Mouse (Mus musculus) kidney, postnatal 36 days (tissue): Measurements from ENCODE around the gene Mfap1b.
A peak's percentile ranks its signal among the peaks of the same experiment; 100 is the strongest.
"Not testable (repeated sequence)": the region's sequence is repeated elsewhere in the genome, so short reads cannot be mapped to it uniquely, and the experiment has no call there.

Experiments
- DNase-seq, 2 experiments: peaks; one replicate each; pipeline ENCODE4 v3.0.0; 2021 to 2022; ENCODE audit warnings: mixed read lengths in 2 of 2

Gene Mfap1b

GRCm38 (mm10) chr2:121473301-121474179 lies at the start of gene Mfap1b:
Mfap1b (minus strand) TSS chr2:121474067.
- peak; percentile 84 to 92 for DNase-seq

GRCm38 (mm10) chr2:121522830-121523229 lies 49.0 kb upstream of the Mfap1b start:
- not testable (repeated sequence) for DNase-seq

- no peak for DNase-seq
These were observed 48.1 kb upstream of the Mfap1b start for GRCm38 (mm10) chr2:121522006-121522405.

- DNase-seq: not testable (repeated sequence)
These were observed 44.8 kb upstream of the Mfap1b start for GRCm38 (mm10) chr2:121518711-121519110.

- no peak for DNase-seq
These were observed 44.2 kb upstream of the Mfap1b start for GRCm38 (mm10) chr2:121518106-121518505.

- DNase-seq: no peak
These were observed 40.3 kb upstream of the Mfap1b start for GRCm38 (mm10) chr2:121514211-121514610.

- not testable (repeated sequence) for DNase-seq
These were observed 39.3 kb upstream of the Mfap1b start for GRCm38 (mm10) chr2:121512991-121513765.

- no peak for DNase-seq
These were observed 37.5 kb upstream of the Mfap1b start for GRCm38 (mm10) chr2:121511401-121511800.

- peak; percentile 82 to 92 for DNase-seq
These were observed 35.7 kb upstream of the Mfap1b start for GRCm38 (mm10) chr2:121509584-121509983.

- DNase-seq: no peak
These were observed 34.1 kb upstream of the Mfap1b start for GRCm38 (mm10) chr2:121507951-121508330.

- no peak for DNase-seq
These were observed 33.5 kb upstream of the Mfap1b start for GRCm38 (mm10) chr2:121507173-121507950.

GRCm38 (mm10) chr2:121505942-121506882 lies 32.3 kb upstream of the Mfap1b start, which contains the start of the genes Mfap1a and Wdr76:
Mfap1a (minus strand) TSS chr2:121506665.
Wdr76 (plus strand) TSS chr2:121506723.
- peak; percentile 90 to 92 for DNase-seq

- DNase-seq: not testable (repeated sequence)
These were observed 27.7 kb upstream of the Mfap1b start for GRCm38 (mm10) chr2:121501550-121501949.

- DNase-seq: not testable (repeated sequence)
These were observed 10.5 kb upstream of the Mfap1b start for GRCm38 (mm10) chr2:121484403-121484802.

GRCm38 (mm10) chr2:121483576-121483975 lies 9.7 kb upstream of the Mfap1b start:
- DNase-seq: no peak

GRCm38 (mm10) chr2:121480916-121481315 lies 7.0 kb upstream of the Mfap1b start:
- not testable (repeated sequence) for DNase-seq

GRCm38 (mm10) chr2:121480498-121480897 lies 6.6 kb upstream of the Mfap1b start:
- DNase-seq: peak; percentile 17 to 64

GRCm38 (mm10) chr2:121477491-121478266 lies 3.8 kb upstream of the Mfap1b start:
- DNase-seq: no peak

- not testable (repeated sequence) for DNase-seq
These were observed 1.4 kb upstream of the Mfap1b start for GRCm38 (mm10) chr2:121475306-121475705.

- DNase-seq: no peak
These were observed 291 bp upstream of the Mfap1b start for GRCm38 (mm10) chr2:121474180-121474535.

- DNase-seq: not testable (repeated sequence)
These were observed 1.1 kb downstream of the Mfap1b start for GRCm38 (mm10) chr2:121472783-121473182.
